9 mouse cellular contexts compared by ENCODE assay signal in genomic region chr1:39762025-39762370, GRCm38 (mm10). TPM values are rescaled to one million over a fixed set of nuclear protein-coding genes. Genes with fewer than 3 reads are reported as not detected.
DNase-seq lines count a peak whose midpoint lies in the region; ATAC-seq and TF ChIP-seq lines count a peak whose summit lies in the region.
"Had no signal": no experiment of that assay in that cellular context is flagged by ENCODE, and none has a peak within 500 bp of the region (broad histone marks: within the 10 kb centered on the region; RNA-seq: fewer than 3 reads in every experiment).

No protein-coding gene starts in this region.

- H3K4me3 ChIP-seq in forebrain, embryonic 10.5 days = peak overlapping the region; percentile 34
- H3K4me3 ChIP-seq in heart, embryonic 13.5 days = peak overlapping the region; percentile 45
- 0 out of 2 replicates have a peak overlapping the region, but pooled peaks have one; percentile 5 for H3K4me3 ChIP-seq in kidney, postnatal 0 days (replicated peaks; ENCODE audit: low read depth, low read length)
- H3K4me3 ChIP-seq in limb, embryonic 15.5 days = 0 out of 2 replicates have a peak overlapping the region, but pooled peaks have one; percentile 8
- H3K4me3 ChIP-seq in midbrain, embryonic 15.5 days = no peak overlapping the region
- H3K4me3 ChIP-seq in stomach, embryonic 15.5 days (replicated peaks) = peak overlapping the region; percentile 15; the same call in 1 of the 2 replicates

- peak overlapping the region; percentile 75 for H3K4me2 ChIP-seq in heart, embryonic 13.5 days
- H3K4me2 ChIP-seq in kidney, postnatal 0 days (ENCODE audit: low read length) = peak overlapping the region; percentile 58
- peak overlapping the region; percentile 31 for H3K4me2 ChIP-seq in limb, embryonic 15.5 days
- peak overlapping the region; percentile 24; the same call in 1 of the 2 replicates for H3K4me2 ChIP-seq in midbrain, embryonic 15.5 days
- peak overlapping the region; percentile 52 for H3K4me2 ChIP-seq in stomach, embryonic 15.5 days

- TF ChIP-seq CTCF in kidney, postnatal 0 days (IDR thresholded peaks at IDR 0.05; ENCODE audit: low read depth) = peak; percentile 33; the same call in 1 of the 2 replicates

- WGBS in forebrain, embryonic 10.5 days = 7% methylated on average over 10 of the region's 10 CpGs
- WGBS in heart, embryonic 13.5 days = 3% methylated on average over 10 of the region's 10 CpGs
- WGBS in kidney, postnatal 0 days = 2% methylated on average over 10 of the region's 10 CpGs
- WGBS in limb, embryonic 15.5 days = under 1% methylated on average over 10 of the region's 10 CpGs
- WGBS in midbrain, embryonic 15.5 days = 7% methylated on average over 10 of the region's 10 CpGs
- WGBS in stomach, embryonic 15.5 days = 3% methylated on average over 10 of the region's 10 CpGs

- H3K27me3 ChIP-seq in forebrain, embryonic 10.5 days (ENCODE audit: poor library complexity, severe bottlenecking) = peaks cover 11% of the 10 kb centered on the region; the same call in 1 of the 2 replicates
- no peaks in the 10 kb centered on the region for H3K27me3 ChIP-seq in heart, embryonic 13.5 days (replicated peaks)
- H3K27me3 ChIP-seq in kidney, postnatal 0 days (ENCODE audit: insufficient read depth, low read length) = no peaks in the 10 kb centered on the region
- no peaks in the 10 kb centered on the region for H3K27me3 ChIP-seq in limb, embryonic 15.5 days
- no peaks in the 10 kb centered on the region for H3K27me3 ChIP-seq in midbrain, embryonic 15.5 days (replicated peaks)
- H3K27me3 ChIP-seq in stomach, embryonic 15.5 days (replicated peaks) = no peaks in the 10 kb centered on the region
- H3K27me3 ChIP-seq: CH12.LX had no signal

- peak; percentile 65; the same call in 1 of the 2 replicates for ATAC-seq in heart, embryonic 13.5 days (ENCODE audit: extremely low read depth, insufficient number of reproducible peaks, low FRiP score, low TSS enrichment)
- ATAC-seq in kidney, postnatal 0 days (replicated peaks; ENCODE audit: low FRiP score, low read depth) = peak; percentile 74; the same call in 1 of the 2 replicates
- ATAC-seq in limb, embryonic 15.5 days (ENCODE audit: insufficient number of reproducible peaks, low FRiP score, low TSS enrichment, low read depth) = peak; percentile 58; the same call in 1 of the 2 replicates
- ATAC-seq in midbrain, embryonic 15.5 days (replicated peaks) = 0 out of 2 replicates have a peak, but pooled peaks have one; percentile 60
- peak; percentile 85; the same call in 1 of the 2 replicates for ATAC-seq in stomach, embryonic 15.5 days (ENCODE audit: insufficient read depth, low FRiP score, low read depth)

- 0 out of 2 replicates have a peak overlapping the region, but pooled peaks have one; percentile 56 for H3K27ac ChIP-seq in forebrain, embryonic 10.5 days
- H3K27ac ChIP-seq in heart, embryonic 13.5 days (replicated peaks) = peak overlapping the region; percentile 94
- H3K27ac ChIP-seq in kidney, postnatal 0 days = peak overlapping the region; percentile 90
- H3K27ac ChIP-seq in limb, embryonic 15.5 days = peak overlapping the region; percentile 84
- H3K27ac ChIP-seq in midbrain, embryonic 15.5 days = peak overlapping the region; percentile 58
- H3K27ac ChIP-seq in stomach, embryonic 15.5 days = peak overlapping the region; percentile 95

- no peaks in the 10 kb centered on the region for H3K36me3 ChIP-seq in forebrain, embryonic 10.5 days (replicated peaks)
- no peaks in the 10 kb centered on the region for H3K36me3 ChIP-seq in heart, embryonic 13.5 days
- H3K36me3 ChIP-seq in kidney, postnatal 0 days (ENCODE audit: insufficient read depth, low read length) = no peaks in the 10 kb centered on the region
- no peaks in the 10 kb centered on the region for H3K36me3 ChIP-seq in limb, embryonic 15.5 days
- no peaks in the 10 kb centered on the region for H3K36me3 ChIP-seq in midbrain, embryonic 15.5 days (replicated peaks)
- H3K36me3 ChIP-seq in stomach, embryonic 15.5 days = no peaks in the 10 kb centered on the region

- DNase-seq in retina, postnatal 1 day = peak; percentile 59
- no peak for DNase-seq in retina, embryonic 14.5 days (ENCODE audit: low spot score)
- DNase-seq in forebrain, embryonic 10.5 days (ENCODE audit: extremely low spot score, low spot score) = no peak
- peak; percentile 99 for DNase-seq in kidney, postnatal 0 days (ENCODE audit: low spot score)

- H3K9me3 ChIP-seq in forebrain, embryonic 10.5 days = no peaks in the 10 kb centered on the region
- H3K9me3 ChIP-seq in heart, embryonic 13.5 days = no peaks in the 10 kb centered on the region
- H3K9me3 ChIP-seq in kidney, postnatal 0 days (replicated peaks; ENCODE audit: low read length) = no peaks in the 10 kb centered on the region
- no peaks in the 10 kb centered on the region for H3K9me3 ChIP-seq in limb, embryonic 15.5 days
- no peaks in the 10 kb centered on the region for H3K9me3 ChIP-seq in midbrain, embryonic 15.5 days
- H3K9me3 ChIP-seq in stomach, embryonic 15.5 days = no peaks in the 10 kb centered on the region

- peaks cover 30% of the 10 kb centered on the region for H3K4me1 ChIP-seq in forebrain, embryonic 10.5 days
- H3K4me1 ChIP-seq in heart, embryonic 13.5 days = peaks cover 60% of the 10 kb centered on the region
- peaks cover 19% of the 10 kb centered on the region for H3K4me1 ChIP-seq in kidney, postnatal 0 days (replicated peaks; ENCODE audit: insufficient read depth, low read length)
- peaks cover 39% of the 10 kb centered on the region for H3K4me1 ChIP-seq in limb, embryonic 15.5 days
- H3K4me1 ChIP-seq in midbrain, embryonic 15.5 days = peaks cover 13% of the 10 kb centered on the region
- H3K4me1 ChIP-seq in stomach, embryonic 15.5 days = peaks cover 26% of the 10 kb centered on the region

- peak overlapping the region; percentile 76 for H3K9ac ChIP-seq in heart, embryonic 13.5 days
- H3K9ac ChIP-seq in kidney, postnatal 0 days (ENCODE audit: low read depth, low read length) = 0 out of 2 replicates have a peak overlapping the region, but pooled peaks have one; percentile 5
- no peak overlapping the region for H3K9ac ChIP-seq in limb, embryonic 15.5 days
- no peak overlapping the region for H3K9ac ChIP-seq in midbrain, embryonic 15.5 days
- peak overlapping the region; percentile 39; the same call in 1 of the 2 replicates for H3K9ac ChIP-seq in stomach, embryonic 15.5 days

RNA-seq across cellular contexts. Expression of gene Rfx8, which starts 41.2 kb away (rescaled TPM):
- polyA plus RNA-seq in forebrain, embryonic 10.5 days (2016; fragmentation: Nextera tagmentation; extraction: Ambion mirVana) = 0.22 and 0.34 TPM in 2 replicates
- polyA plus RNA-seq in heart, embryonic 13.5 days (2015; fragmentation: Nextera tagmentation; extraction: Ambion mirVana) = 0.59 and 0.67 TPM in 2 replicates
- 0.22 and 0.29 TPM in 2 replicates for polyA plus RNA-seq in kidney, postnatal 0 days (2015; fragmentation: Nextera tagmentation; extraction: Ambion mirVana)
- polyA plus RNA-seq in limb, embryonic 15.5 days (2015; fragmentation: Nextera tagmentation; extraction: Ambion mirVana) = 0.73 and 0.79 TPM in 2 replicates
- polyA plus RNA-seq in midbrain, embryonic 15.5 days (2015; fragmentation: Nextera tagmentation; extraction: Ambion mirVana) = 0.31 and 0.32 TPM in 2 replicates
- polyA plus RNA-seq in stomach, embryonic 15.5 days (2015; fragmentation: Nextera tagmentation; extraction: Ambion mirVana) = 0.08 and 0.22 TPM in 2 replicates

RNA-seq across cellular contexts. Expression of gene Gm3646, which starts 43.1 kb away (rescaled TPM):
- not detected in 2 replicates for polyA plus RNA-seq in forebrain, embryonic 10.5 days (2016; fragmentation: Nextera tagmentation; extraction: Ambion mirVana)
- polyA plus RNA-seq in heart, embryonic 13.5 days (2015; fragmentation: Nextera tagmentation; extraction: Ambion mirVana) = 1.9 and 2.5 TPM in 2 replicates
- polyA plus RNA-seq in kidney, postnatal 0 days (2015; fragmentation: Nextera tagmentation; extraction: Ambion mirVana) = not detected in 2 replicates
- not detected in 2 replicates for polyA plus RNA-seq in limb, embryonic 15.5 days (2015; fragmentation: Nextera tagmentation; extraction: Ambion mirVana)
- not detected in 2 replicates for polyA plus RNA-seq in midbrain, embryonic 15.5 days (2015; fragmentation: Nextera tagmentation; extraction: Ambion mirVana)
- polyA plus RNA-seq in stomach, embryonic 15.5 days (2015; fragmentation: Nextera tagmentation; extraction: Ambion mirVana) = 0.63 TPM in 1 of 2 replicates, not detected in the other

Comparison
In these comparisons a context has a peak if more than half of its experiments do, and no peak if none do; other contexts are left out.
1. DNase-seq: peak in retina, postnatal 1 day (single experiment) and kidney, postnatal 0 days (single experiment); none in retina, embryonic 14.5 days (single experiment) and forebrain, embryonic 10.5 days (single experiment).
2. H3K4me2 ChIP-seq: peak in every context shown above with its lines; median percentile 75 in heart, embryonic 13.5 days; 58 in kidney, postnatal 0 days; 52 in stomach, embryonic 15.5 days; 31 in limb, embryonic 15.5 days; 24 in midbrain, embryonic 15.5 days.
3. H3K9ac ChIP-seq: peak in heart, embryonic 13.5 days (single experiment), kidney, postnatal 0 days (single experiment) and stomach, embryonic 15.5 days (single experiment); none in limb, embryonic 15.5 days (single experiment) and midbrain, embryonic 15.5 days (single experiment).
4. Peak in every context shown above with its lines, with median percentiles within 50 percentile points of each other: H3K27ac ChIP-seq and ATAC-seq.